Mouse (Mus musculus): ENCODE measurements around the gene Rras2.
A peak's percentile ranks its signal among the peaks of the same experiment; 100 is the strongest.

Gene Rras2

GRCm38 (mm10) chr7:114114976-114115375 lies 2.6 kb downstream of the Rras2 start:
- DNase-seq (ENCODE audit: extremely low read depth, low read depth, low spot score) = no peak

- no peak for DNase-seq (ENCODE audit: extremely low read depth, low read depth, low spot score)
These were observed 3.3 kb downstream of the Rras2 start for GRCm38 (mm10) chr7:114114284-114114683.

- DNase-seq (ENCODE audit: extremely low read depth, low read depth, low spot score) = no peak
These were observed 7.1 kb downstream of the Rras2 start for GRCm38 (mm10) chr7:114110500-114110899.

- DNase-seq (ENCODE audit: extremely low read depth, low read depth, low spot score) = no peak
These were observed 11.7 kb downstream of the Rras2 start for GRCm38 (mm10) chr7:114105886-114106285.

- DNase-seq (ENCODE audit: extremely low read depth, low read depth, low spot score) = peak; percentile 76
These were observed 13.8 kb downstream of the Rras2 start for GRCm38 (mm10) chr7:114103629-114104347.

- DNase-seq (ENCODE audit: extremely low read depth, low read depth, low spot score) = no peak
These were observed 14.4 kb downstream of the Rras2 start for GRCm38 (mm10) chr7:114103152-114103551.

GRCm38 (mm10) chr7:114102609-114103008 lies 15.0 kb downstream of the Rras2 start:
- no peak for DNase-seq (ENCODE audit: extremely low read depth, low read depth, low spot score)

GRCm38 (mm10) chr7:114101412-114101811 lies 16.2 kb downstream of the Rras2 start:
- no peak for DNase-seq (ENCODE audit: extremely low read depth, low read depth, low spot score)

GRCm38 (mm10) chr7:114093548-114094174 lies 23.9 kb downstream of the Rras2 start:
- DNase-seq (ENCODE audit: extremely low read depth, low read depth, low spot score) = no peak

- no peak for DNase-seq (ENCODE audit: extremely low read depth, low read depth, low spot score)
These were observed 26.6 kb downstream of the Rras2 start for GRCm38 (mm10) chr7:114090892-114091545.

GRCm38 (mm10) chr7:114090231-114090630 lies 27.4 kb downstream of the Rras2 start:
- no peak for DNase-seq (ENCODE audit: extremely low read depth, low read depth, low spot score)

GRCm38 (mm10) chr7:114088918-114089317 lies 28.7 kb downstream of the Rras2 start:
- no peak for DNase-seq (ENCODE audit: extremely low read depth, low read depth, low spot score)

- no peak for DNase-seq (ENCODE audit: extremely low read depth, low read depth, low spot score)
These were observed 29.6 kb downstream of the Rras2 start for GRCm38 (mm10) chr7:114087986-114088385.

- no peak for DNase-seq (ENCODE audit: extremely low read depth, low read depth, low spot score)
These were observed 30.2 kb downstream of the Rras2 start for GRCm38 (mm10) chr7:114087341-114087740.

GRCm38 (mm10) chr7:114086021-114086710 lies 31.4 kb downstream of the Rras2 start:
- DNase-seq (ENCODE audit: extremely low read depth, low read depth, low spot score) = no peak

- no peak for DNase-seq (ENCODE audit: extremely low read depth, low read depth, low spot score)
These were observed 33.8 kb downstream of the Rras2 start for GRCm38 (mm10) chr7:114083760-114084159.

- DNase-seq (ENCODE audit: extremely low read depth, low read depth, low spot score) = no peak
These were observed 34.5 kb downstream of the Rras2 start for GRCm38 (mm10) chr7:114083088-114083487.

GRCm38 (mm10) chr7:114081633-114082420 lies 35.8 kb downstream of the Rras2 start:
- DNase-seq (ENCODE audit: extremely low read depth, low read depth, low spot score) = no peak

- no peak for DNase-seq (ENCODE audit: extremely low read depth, low read depth, low spot score)
These were observed 37.3 kb downstream of the Rras2 start for GRCm38 (mm10) chr7:114080250-114080649.

GRCm38 (mm10) chr7:114079343-114079742 lies 38.2 kb downstream of the Rras2 start:
- DNase-seq (ENCODE audit: extremely low read depth, low read depth, low spot score) = no peak

- DNase-seq (ENCODE audit: extremely low read depth, low read depth, low spot score) = no peak
These were observed 43.0 kb downstream of the Rras2 start for GRCm38 (mm10) chr7:114074595-114074994.
